Mouse (Mus musculus) embryonic facial prominence, embryonic 15.5 days (tissue): ENCODE measurements around the gene Bcap31. TPM values are rescaled to one million over a fixed set of nuclear protein-coding genes. Genes with fewer than 3 reads are reported as not detected.

Experiments
- ATAC-seq: fragments of 200-750 bp; cut with Nextera tagmentation; 2 replicates; pipeline ENCODE4 v1.8.0; 2017; ENCODE audit warnings: low read depth, moderate TSS enrichment; ENCODE audit not compliant: insufficient number of reproducible peaks, low FRiP score, low TSS enrichment
- H3K27ac ChIP-seq: fragments of 300-500 bp; sonication (generic); replicated peaks from 2 replicates; pipeline ENCODE4 v1.5.1; 2015; ENCODE audit warnings: mild to moderate bottlenecking, inconsistent platforms
- H3K27me3 ChIP-seq: fragments of 300-500 bp; sonication (generic); 2 replicates; pipeline ENCODE4 v1.6.1; 2015; ENCODE audit warnings: inconsistent platforms
- H3K36me3 ChIP-seq: fragments of 300-500 bp; sonication (generic); 2 replicates; pipeline ENCODE4 v1.6.1; 2015; ENCODE audit warnings: mild to moderate bottlenecking, inconsistent platforms
- H3K4me1 ChIP-seq: fragments of 300-500 bp; sonication (generic); 2 replicates; pipeline ENCODE4 v1.6.1; 2015; ENCODE audit warnings: inconsistent platforms
- H3K4me2 ChIP-seq: fragments of 300-500 bp; sonication (generic); replicated peaks from 2 replicates; pipeline ENCODE4 v1.6.1; 2015; ENCODE audit warnings: mild to moderate bottlenecking, inconsistent platforms
- H3K4me3 ChIP-seq: fragments of 300-500 bp; sonication (generic); replicated peaks from 2 replicates; pipeline ENCODE4 v1.5.1; 2015; ENCODE audit warnings: mild to moderate bottlenecking, inconsistent platforms
- H3K9ac ChIP-seq: fragments of 300-500 bp; sonication (generic); 2 replicates; pipeline ENCODE4 v1.6.1; 2015; ENCODE audit warnings: inconsistent platforms
- H3K9me3 ChIP-seq: fragments of 300-500 bp; sonication (generic); replicated peaks from 2 replicates; pipeline ENCODE4 v1.6.1; 2016; ENCODE audit warnings: inconsistent platforms
- WGBS: fragments of 180-500 bp; shearing (Covaris S2); methylation state at CpG from one replicate; pipeline ENCODE4 v1.1.7; 2015; 5-methylcytosine and 5-hydroxymethylcytosine counted together
- polyA plus RNA-seq: library from polyadenylated mRNA; unstranded; fragments of >200 nt; fragmentation: Nextera tagmentation; extraction: Ambion mirVana; gene quantifications from 2 replicates; pipeline ENCODE4 v1.2.1, GENCODE M21; 2015

Bcap31 gene
- polyA plus RNA-seq, 1 experiment from 2014 or later = 254 TPM

- H3K4me3 ChIP-seq = no peak overlapping the region
- WGBS = 86% methylated on average over 4 of the region's 4 CpGs
- ATAC-seq = no peak
- no peaks in the 10 kb centered on the region for H3K9me3 ChIP-seq
- H3K27me3 ChIP-seq = no peaks in the 10 kb centered on the region
- peaks cover 14% of the 10 kb centered on the region; the same call in 1 of the 2 replicates for H3K4me1 ChIP-seq
- no peak overlapping the region for H3K9ac ChIP-seq
- no peak overlapping the region for H3K4me2 ChIP-seq
- H3K36me3 ChIP-seq = peaks cover 28% of the 10 kb centered on the region; the same call in 1 of the 2 replicates
- no peak overlapping the region for H3K27ac ChIP-seq
Measured at GRCm38 (mm10) chrX:73676668-73677067, 39.3 kb downstream of the Bcap31 start.

GRCm38 (mm10) chrX:73675231-73675630, 40.7 kb downstream of the Bcap31 start:
- no peak overlapping the region for H3K9ac ChIP-seq
- no peak for ATAC-seq
- 0 out of 2 replicates have a peak overlapping the region, but pooled peaks have one; percentile 60 for H3K4me3 ChIP-seq
- peaks cover 17% of the 10 kb centered on the region; the same call in 1 of the 2 replicates for H3K36me3 ChIP-seq
- WGBS = 62% methylated on average over 2 of the region's 2 CpGs
- peak overlapping the region; percentile 61 for H3K4me2 ChIP-seq
- no peaks in the 10 kb centered on the region for H3K9me3 ChIP-seq
- no peak overlapping the region for H3K27ac ChIP-seq
- H3K27me3 ChIP-seq = no peaks in the 10 kb centered on the region
- peaks cover 14% of the 10 kb centered on the region; the same call in 1 of the 2 replicates for H3K4me1 ChIP-seq

- Histone ChIP-seq H3K9ac (peak overlapping the region; percentile 57), H3K27ac (peak overlapping the region; percentile 65), H3K9me3 (no peaks in the 10 kb centered on the region), H3K4me3 (peak overlapping the region; percentile 60), H3K36me3 (peaks cover 9% of the 10 kb centered on the region; the same call in 1 of the 2 replicates), H3K4me1 (peaks cover 14% of the 10 kb centered on the region; the same call in 1 of the 2 replicates), H3K4me2 (peak overlapping the region; percentile 61), H3K27me3 (no peaks in the 10 kb centered on the region)
- ATAC-seq = peak; percentile 41; the same call in 1 of the 2 replicates
- 32% methylated on average over 20 of the region's 20 CpGs for WGBS
Measured at GRCm38 (mm10) chrX:73673968-73674661, 41.9 kb downstream of the Bcap31 start.

DNA sequence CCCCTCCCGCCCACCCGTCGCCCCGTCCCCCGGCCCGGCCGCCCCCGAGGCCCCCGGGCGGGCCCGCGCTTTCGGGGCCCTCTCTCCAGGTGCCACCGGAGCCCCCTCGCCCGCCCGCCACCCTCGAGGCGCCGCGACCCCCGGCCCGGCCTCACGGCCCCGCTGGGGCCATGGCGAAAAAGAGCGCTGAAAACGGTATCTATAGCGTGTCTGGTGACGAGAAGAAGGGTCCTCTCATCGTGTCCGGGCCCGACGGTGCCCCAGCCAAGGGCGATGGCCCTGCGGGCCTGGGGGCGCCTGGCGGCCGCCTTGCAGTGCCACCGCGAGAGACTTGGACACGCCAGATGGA, 42.4 kb downstream of the Bcap31 start:
- WGBS = 16% methylated on average over 32 of the region's 42 CpGs
- Histone ChIP-seq H3K4me3 (peak overlapping the region; percentile 60), H3K4me1 (peaks cover 14% of the 10 kb centered on the region; the same call in 1 of the 2 replicates), H3K9me3 (no peaks in the 10 kb centered on the region), H3K9ac (peak overlapping the region; percentile 57), H3K36me3 (peaks cover 7% of the 10 kb centered on the region; the same call in 1 of the 2 replicates), H3K27ac (peak overlapping the region; percentile 65), H3K4me2 (peak overlapping the region; percentile 61), H3K27me3 (no peaks in the 10 kb centered on the region)
- ATAC-seq = no peak

DNA sequence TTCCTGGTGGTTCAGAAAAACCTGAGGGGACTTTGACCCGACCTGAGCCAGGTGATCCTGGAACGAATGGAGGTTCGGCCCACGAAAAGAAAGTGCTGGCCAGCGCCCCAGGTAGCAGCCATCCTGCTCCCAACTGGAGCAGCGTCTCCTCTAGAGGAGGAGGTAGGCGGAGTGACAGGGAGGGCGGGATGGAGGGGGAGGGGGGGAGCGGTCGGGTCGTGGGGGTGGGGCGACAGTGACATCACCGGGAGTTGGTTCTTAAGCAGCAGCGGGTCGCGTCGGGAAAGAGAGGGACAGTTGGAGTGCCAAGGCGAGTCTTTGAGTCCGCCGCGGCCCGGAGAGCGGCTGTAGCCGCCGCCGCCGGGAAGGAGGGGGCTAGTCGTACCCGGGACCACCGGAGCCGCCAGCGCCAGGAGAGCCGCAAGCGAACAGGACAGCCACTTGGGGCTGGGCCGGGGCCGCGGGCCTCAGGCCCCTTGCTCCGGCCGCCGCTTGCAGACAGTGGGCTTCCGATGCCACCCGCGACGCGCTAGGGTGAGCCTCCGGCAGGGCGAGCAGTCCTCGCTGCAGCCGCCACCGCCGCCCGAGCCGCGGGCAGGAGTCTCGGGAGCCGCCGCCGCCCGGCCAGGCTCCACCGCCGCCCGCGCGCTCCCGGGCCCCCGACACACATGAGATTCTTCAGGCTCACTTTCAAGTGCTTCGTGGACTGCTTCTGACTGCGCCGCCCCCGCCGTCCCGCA, 42.9 kb downstream of the Bcap31 start, which contains the start of gene Slc6a8:
Slc6a8 (plus strand) TSS at position 272 of the 740 bp plus-strand sequence.
- 19% methylated on average over 47 of the region's 72 CpGs for WGBS
- peak within 1 kb of the TSS; percentile 65 for H3K27ac ChIP-seq
- H3K4me2 ChIP-seq = peak within 1 kb of the TSS; percentile 61
- ATAC-seq = peak; percentile 75
- H3K9me3 ChIP-seq = no peaks in the 10 kb centered on the region
- H3K9ac ChIP-seq = peak within 1 kb of the TSS; percentile 57
- H3K36me3 ChIP-seq = peaks cover 4% of the 10 kb centered on the region; the same call in 1 of the 2 replicates
- peaks cover 14% of the 10 kb centered on the region; the same call in 1 of the 2 replicates for H3K4me1 ChIP-seq
- peak within 1 kb of the TSS; percentile 60 for H3K4me3 ChIP-seq
- H3K27me3 ChIP-seq = no peaks in the 10 kb centered on the region

- Histone ChIP-seq H3K27ac (no peak overlapping the region), H3K27me3 (no peaks in the 10 kb centered on the region), H3K9me3 (no peaks in the 10 kb centered on the region), H3K36me3 (peaks cover under 1% of the 10 kb centered on the region; the same call in 1 of the 2 replicates), H3K4me3 (no peak overlapping the region), H3K4me2 (no peak overlapping the region), H3K4me1 (peaks cover 14% of the 10 kb centered on the region; the same call in 1 of the 2 replicates), H3K9ac (no peak overlapping the region)
- no peak; the same call in 1 of the 2 replicates for ATAC-seq
- 53% methylated on average over 4 of the region's 4 CpGs for WGBS
Measured at GRCm38 (mm10) chrX:73672031-73672431, 43.9 kb downstream of the Bcap31 start.

- Histone ChIP-seq H3K36me3 (no peaks in the 10 kb centered on the region), H3K4me3 (no peak overlapping the region), H3K4me1 (no peaks in the 10 kb centered on the region), H3K4me2 (no peak overlapping the region), H3K27ac (no peak overlapping the region), H3K9me3 (no peaks in the 10 kb centered on the region), H3K9ac (no peak overlapping the region), H3K27me3 (0 out of 2 replicates have a peak, but pooled peaks cover 1% of the 10 kb centered on the region)
- no peak for ATAC-seq
Measured at GRCm38 (mm10) chrX:73663143-73663542, 52.8 kb downstream of the Bcap31 start.

- WGBS = 46% methylated on average over 3 of the region's 3 CpGs
Measured at GRCm38 (mm10) chrX:73660284-73660665, 55.7 kb downstream of the Bcap31 start.

GRCm38 (mm10) chrX:73659575-73660283, 56.2 kb downstream of the Bcap31 start, which contains the start of gene Pnck:
Gene Pnck, minus strand, starts transcription at chrX:73660117.
- Histone ChIP-seq H3K4me1 (no peaks in the 10 kb centered on the region), H3K27ac (no peak within 1 kb of the TSS), H3K4me3 (peak within 1 kb of the TSS; percentile 48), H3K36me3 (no peaks in the 10 kb centered on the region), H3K9ac (no peak within 1 kb of the TSS), H3K9me3 (no peaks in the 10 kb centered on the region), H3K27me3 (0 out of 2 replicates have a peak, but pooled peaks cover 3% of the 10 kb centered on the region), H3K4me2 (peak within 1 kb of the TSS; percentile 71)
- peak; percentile 44; the same call in 1 of the 2 replicates for ATAC-seq
- WGBS = 17% methylated on average over 43 of the region's 57 CpGs

More at GRCm38 (mm10) chrX:73660284-73660665, 55.7 kb downstream of the Bcap31 start:
- H3K9ac ChIP-seq = no peak overlapping the region
- H3K4me1 ChIP-seq = no peaks in the 10 kb centered on the region
- H3K4me2 ChIP-seq = peak overlapping the region; percentile 71
- no peaks in the 10 kb centered on the region for H3K9me3 ChIP-seq
- H3K36me3 ChIP-seq = no peaks in the 10 kb centered on the region
- ATAC-seq = no peak
- H3K27me3 ChIP-seq = 0 out of 2 replicates have a peak, but pooled peaks cover 3% of the 10 kb centered on the region
- no peak overlapping the region for H3K27ac ChIP-seq
- H3K4me3 ChIP-seq = peak overlapping the region; percentile 48

DNA sequence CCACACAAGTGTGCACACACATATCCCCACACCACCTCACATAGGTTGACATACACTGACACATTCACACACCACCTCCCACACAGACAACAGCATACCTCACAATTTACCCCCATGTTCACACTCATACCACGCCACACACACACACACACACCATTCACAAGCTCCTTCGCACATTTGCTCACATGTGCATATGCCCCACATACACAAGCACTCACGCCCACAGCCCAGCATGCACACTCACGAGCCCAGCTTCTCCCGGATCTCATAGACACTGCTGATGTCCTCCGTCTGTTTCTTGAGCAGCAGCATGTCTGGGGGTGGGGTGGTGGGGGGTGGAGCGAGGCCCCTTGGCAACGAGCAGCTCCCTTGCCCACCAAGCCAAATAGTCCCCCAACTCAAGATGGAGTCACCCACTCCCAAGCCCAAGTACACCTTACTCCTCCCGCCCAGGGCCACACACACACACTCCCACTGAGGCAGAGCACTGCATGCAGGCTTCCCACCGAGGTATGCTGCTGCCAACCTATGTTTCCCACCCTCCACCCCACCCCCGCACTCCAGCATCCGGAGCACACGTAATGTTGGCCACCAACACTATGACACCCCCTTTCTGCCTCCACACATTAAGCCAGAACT, 56.9 kb downstream of the Bcap31 start:
- Histone ChIP-seq H3K4me2 (peak overlapping the region; percentile 71), H3K36me3 (no peaks in the 10 kb centered on the region), H3K27me3 (0 out of 2 replicates have a peak, but pooled peaks cover 3% of the 10 kb centered on the region), H3K9me3 (no peaks in the 10 kb centered on the region), H3K9ac (no peak overlapping the region), H3K27ac (no peak overlapping the region), H3K4me1 (no peaks in the 10 kb centered on the region), H3K4me3 (peak overlapping the region; percentile 48)
- 0 out of 2 replicates have a peak, but pooled peaks have one; percentile 16 for ATAC-seq
- 54% methylated on average over 13 of the region's 13 CpGs for WGBS
